Mouse (Mus musculus) C2C12 (cell line): ENCODE results near the gene Rybp. TPM values are rescaled to one million over a fixed set of nuclear protein-coding genes. Genes with fewer than 3 reads are reported as not detected.

Source experiments
- H3K27me3 ChIP-seq: one replicate; pipeline ENCODE4 v1.6.1; 2011; ENCODE audit not compliant: control insufficient read depth, insufficient read depth, insufficient read length
- H3K36me3 ChIP-seq: one replicate; pipeline ENCODE4 v1.6.1; 2011; ENCODE audit not compliant: control insufficient read depth, insufficient read depth
- H3K4me3 ChIP-seq: one replicate; pipeline ENCODE4 v1.5.1; 2011; ENCODE audit warnings: mild to moderate bottlenecking, control low read depth; ENCODE audit not compliant: poor library complexity, insufficient read depth, severe bottlenecking
- H3K79me2 ChIP-seq: one replicate; pipeline ENCODE4 v1.6.1; 2011; ENCODE audit not compliant: control insufficient read depth, insufficient read depth
- H3K79me3 ChIP-seq: one replicate; pipeline ENCODE4 v1.6.1; 2011; ENCODE audit warnings: low read depth, control low read depth
- H3ac ChIP-seq: one replicate; pipeline ENCODE3; 2011; ENCODE audit warnings: low read depth; ENCODE audit not compliant: control insufficient read depth, insufficient read length
- CEBPB ChIP-seq: IDR thresholded peaks from one replicate; pipeline ENCODE4 v1.6.1; 2011; ENCODE audit warnings: low read depth, mild to moderate bottlenecking, control low read depth, moderate library complexity
- CTCF ChIP-seq: IDR thresholded peaks from one replicate; pipeline ENCODE4 v1.5.1; 2011; ENCODE audit not compliant: control insufficient read depth, insufficient read depth, insufficient read length
- FOSL1 ChIP-seq: IDR thresholded peaks from one replicate; pipeline ENCODE4 v1.8.0; 2011; ENCODE audit warnings: mild to moderate bottlenecking, low read length; ENCODE audit not compliant: poor library complexity, insufficient read depth, severe bottlenecking
- MAX ChIP-seq: IDR thresholded peaks from one replicate; pipeline ENCODE4 v1.6.1; 2011; ENCODE audit warnings: mild to moderate bottlenecking, control low read depth
- MYOD1 ChIP-seq: IDR thresholded peaks from one replicate; pipeline ENCODE4 v1.6.1; 2011; ENCODE audit warnings: low read depth; ENCODE audit not compliant: control insufficient read depth, insufficient read length
- MYOG ChIP-seq: IDR thresholded peaks from one replicate; pipeline ENCODE4 v1.6.1; 2011; ENCODE audit not compliant: control insufficient read depth, insufficient read length; ENCODE audit errors: extremely low read depth
- USF1 ChIP-seq: IDR thresholded peaks from one replicate; pipeline ENCODE4 v1.6.1; 2011; ENCODE audit warnings: low read depth, mild to moderate bottlenecking, control low read depth, moderate library complexity
- polyA plus RNA-seq: library from polyadenylated mRNA; unstranded; fragments of >200 nt; fragmentation: generic; extraction: Trizol; gene quantifications from one replicate; pipeline ENCODE4 v1.2.1, GENCODE M21; 2012; ENCODE audit warnings: missing spikeins

Rybp gene
- polyA plus RNA-seq, 1 experiment, result 7.4 TPM

DNA sequence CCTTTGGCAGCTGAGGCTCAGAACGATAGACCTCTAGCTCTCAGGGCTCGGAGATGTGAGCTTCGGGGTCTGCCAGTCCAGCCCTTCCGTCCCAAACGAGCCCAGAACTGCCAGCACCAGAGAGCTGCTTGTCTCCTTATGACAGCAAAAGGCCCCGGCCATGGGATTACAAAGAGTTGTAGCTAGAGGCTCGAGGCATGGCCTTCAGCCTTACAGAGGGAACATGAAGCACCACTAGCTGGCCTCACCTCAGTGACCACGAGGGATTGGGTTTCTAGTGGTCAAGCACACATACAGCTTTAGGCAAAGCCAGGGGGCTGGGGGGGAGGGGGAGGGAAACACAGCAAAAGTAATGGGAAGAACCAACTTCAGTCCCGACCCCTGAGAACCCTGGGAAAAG is 43.8 kb upstream of the Rybp start:
- Histone ChIP-seq H3K79me3 (no peaks in the 10 kb centered on the region), H3ac (no peak overlapping the region), H3K27me3 (no peaks in the 10 kb centered on the region), H3K79me2 (no peaks in the 10 kb centered on the region), H3K4me3 (no peak overlapping the region), H3K36me3 (no peaks in the 10 kb centered on the region)
- TF ChIP-seq USF1, result no peak
- TF ChIP-seq FOSL1, result no peak
- TF ChIP-seq CTCF, result no peak
- TF ChIP-seq MAX, result no peak
- TF ChIP-seq CEBPB, result no peak
- no peak for TF ChIP-seq MYOG
- no peak for TF ChIP-seq MYOD1

- H3K36me3 ChIP-seq, result no peaks in the 10 kb centered on the region
- no peak for TF ChIP-seq CEBPB
- TF ChIP-seq MAX, result no peak
- no peak for TF ChIP-seq MYOD1
- TF ChIP-seq CTCF, result no peak
- no peak for TF ChIP-seq MYOG
- TF ChIP-seq FOSL1, result no peak
- no peak for TF ChIP-seq USF1
- H3K79me3 ChIP-seq, result no peaks in the 10 kb centered on the region
- H3ac ChIP-seq, result no peak overlapping the region
- H3K79me2 ChIP-seq, result no peaks in the 10 kb centered on the region
- no peaks in the 10 kb centered on the region for H3K27me3 ChIP-seq
- H3K4me3 ChIP-seq, result no peak overlapping the region
Observed at GRCm38 (mm10) chr6:100329542-100329941, 42.3 kb upstream of the Rybp start.

- no peak for TF ChIP-seq MYOD1
- peak; percentile 36 for TF ChIP-seq USF1
- TF ChIP-seq MAX, result peak; percentile 77
- Histone ChIP-seq H3K27me3 (peaks cover 4% of the 10 kb centered on the region), H3K79me2 (no peaks in the 10 kb centered on the region)
Observed at GRCm38 (mm10) chr6:100327050-100327449, 39.8 kb upstream of the Rybp start.

DNA sequence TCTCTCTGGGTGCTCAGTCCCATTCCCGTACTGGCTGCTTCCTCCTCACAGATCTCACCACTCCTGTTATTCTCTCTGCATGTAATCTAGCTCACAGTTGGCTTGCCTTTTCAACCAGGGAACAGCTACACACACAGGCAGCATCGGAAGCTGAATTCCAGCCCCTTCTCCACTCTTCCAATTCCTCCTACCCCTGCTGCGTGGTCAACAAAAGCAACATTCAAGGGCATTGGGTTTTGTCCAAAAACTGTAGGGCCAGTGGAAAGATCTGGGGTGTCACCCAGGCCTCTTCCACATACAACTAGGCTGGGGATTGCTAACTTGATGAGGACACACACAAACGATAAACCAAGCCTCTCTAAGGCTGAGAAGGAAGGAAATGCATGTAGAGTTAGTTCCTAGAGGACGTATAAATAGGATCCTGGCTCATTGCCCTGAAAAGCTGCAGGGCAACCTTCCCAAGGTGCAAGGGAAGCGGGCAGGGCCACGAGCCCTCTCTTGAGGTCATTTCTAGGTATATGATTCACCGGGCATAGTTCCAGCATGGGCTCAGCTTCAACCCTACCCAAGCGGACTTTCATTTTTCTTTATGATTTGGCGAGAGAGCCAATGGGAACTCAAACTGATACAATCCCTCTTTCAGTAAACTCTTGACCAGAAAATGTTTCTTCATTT is 36.6 kb upstream of the Rybp start:
- no peak overlapping the region for H3ac ChIP-seq
- TF ChIP-seq MAX (no peak), CTCF (no peak), FOSL1 (no peak), USF1 (no peak), CEBPB (no peak), MYOG (no peak), MYOD1 (no peak)
- peaks cover 7% of the 10 kb centered on the region for H3K27me3 ChIP-seq
- no peaks in the 10 kb centered on the region for H3K36me3 ChIP-seq
- H3K79me2 ChIP-seq, result no peaks in the 10 kb centered on the region
- no peak overlapping the region for H3K4me3 ChIP-seq
- H3K79me3 ChIP-seq, result no peaks in the 10 kb centered on the region

More at GRCm38 (mm10) chr6:100327050-100327449, 39.8 kb upstream of the Rybp start:
- no peak overlapping the region for H3K4me3 ChIP-seq
- no peak overlapping the region for H3ac ChIP-seq
- H3K79me3 ChIP-seq, result no peaks in the 10 kb centered on the region
- H3K36me3 ChIP-seq, result no peaks in the 10 kb centered on the region

- peaks cover 7% of the 10 kb centered on the region for H3K27me3 ChIP-seq
- no peak overlapping the region for H3K4me3 ChIP-seq
- no peak overlapping the region for H3ac ChIP-seq
- no peaks in the 10 kb centered on the region for H3K79me3 ChIP-seq
- H3K79me2 ChIP-seq, result no peaks in the 10 kb centered on the region
- no peak for TF ChIP-seq USF1
- no peak for TF ChIP-seq CEBPB
- no peak for TF ChIP-seq FOSL1
- TF ChIP-seq MAX, result no peak
- TF ChIP-seq CTCF, result no peak
- no peak for TF ChIP-seq MYOG
- TF ChIP-seq MYOD1, result no peak
- no peaks in the 10 kb centered on the region for H3K36me3 ChIP-seq
Observed at GRCm38 (mm10) chr6:100322561-100322960, 35.3 kb upstream of the Rybp start.

DNA sequence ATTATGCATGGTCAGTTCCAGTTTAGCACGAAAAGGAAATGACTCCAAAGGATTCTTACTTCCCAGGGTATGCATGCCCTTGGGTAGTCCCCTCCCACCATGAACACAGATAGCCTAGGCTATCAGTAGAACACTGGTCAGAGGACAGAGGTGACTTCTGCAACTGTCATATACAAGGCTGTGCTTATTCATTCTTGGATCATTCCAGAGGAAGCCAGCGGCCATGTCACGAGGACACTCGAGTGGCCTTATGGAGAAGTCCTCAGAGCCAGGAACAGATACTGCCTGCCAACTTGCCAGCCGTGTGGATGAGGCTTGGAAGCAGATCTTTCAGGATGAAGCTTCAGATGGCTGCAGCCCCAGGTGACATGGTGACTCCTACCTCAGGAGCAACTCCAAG is 34.9 kb upstream of the Rybp start:
- TF ChIP-seq MYOD1 (no peak), MYOG (no peak), USF1 (no peak), FOSL1 (no peak), CEBPB (no peak), CTCF (no peak)
- Histone ChIP-seq H3K27me3 (peaks cover 7% of the 10 kb centered on the region), H3K79me2 (no peaks in the 10 kb centered on the region), H3K4me3 (no peak overlapping the region), H3K36me3 (no peaks in the 10 kb centered on the region), H3K79me3 (no peaks in the 10 kb centered on the region), H3ac (no peak overlapping the region)
